Mouse (Mus musculus): Measurements from ENCODE around the gene Tcea2. TPM values are rescaled to one million over a fixed set of nuclear protein-coding genes. Genes with fewer than 3 reads are reported as not detected.

Tcea2 gene
- 21.5 TPM for polyA plus RNA-seq (2017; shearing (Covaris generic))

GRCm38 (mm10) chr2:181679951-181680715 is at the start of gene Tcea2:
Gene Tcea2, plus strand, starts transcription at chr2:181680310.

GRCm38 (mm10) chr2:181656734-181657133 is 23.4 kb upstream of the Tcea2 start, which contains the start of gene Gm29797:
Gene Gm29797, plus strand, starts transcription at chr2:181657034.

GRCm38 (mm10) chr2:181671326-181671725 is 8.8 kb upstream of the Tcea2 start, which contains the start of gene Sox18:
Gene Sox18, minus strand, starts transcription at chr2:181671640.

GRCm38 (mm10) chr2:181693339-181694280 is 13.5 kb downstream of the Tcea2 start, which contains the start of gene Rgs19:
Gene Rgs19, minus strand, starts transcription at chr2:181693977.

GRCm38 (mm10) chr2:181698241-181698640 is 18.1 kb downstream of the Tcea2 start, which contains the start of gene Lkaaear1:
Gene Lkaaear1, minus strand, starts transcription at chr2:181698442.

GRCm38 (mm10) chr2:181714903-181715326 is 34.8 kb downstream of the Tcea2 start, which contains the start of gene Oprl1:
Gene Oprl1, plus strand, starts transcription at chr2:181715016.

Other genes with a start within 250 kb of the Tcea2 start
- gene Zbtb46, start 220.9 kb upstream of the Tcea2 start, polyA plus RNA-seq (2017; shearing (Covaris generic)), result 16.9 TPM
- gene Abhd16b, start 187.1 kb upstream of the Tcea2 start, polyA plus RNA-seq (2017; shearing (Covaris generic)), result not detected
- gene Tpd52l2, start 183.2 kb upstream of the Tcea2 start, polyA plus RNA-seq (2017; shearing (Covaris generic)), result 90.8 TPM
- 138 TPM for gene Dnajc5, start 159.8 kb upstream of the Tcea2 start, polyA plus RNA-seq (2017; shearing (Covaris generic))
- 113 TPM for gene Uckl1, start 95.4 kb upstream of the Tcea2 start, polyA plus RNA-seq (2017; shearing (Covaris generic))
- 97.7 TPM for gene Prpf6, start 88.4 kb upstream of the Tcea2 start, polyA plus RNA-seq (2017; shearing (Covaris generic))
- gene Zfp512b, start 87.5 kb upstream of the Tcea2 start, polyA plus RNA-seq (2017; shearing (Covaris generic)), result 26.2 TPM
- 14.5 TPM for gene Samd10, start 81.1 kb upstream of the Tcea2 start, polyA plus RNA-seq (2017; shearing (Covaris generic))
- gene Gm29797, start 23.3 kb upstream of the Tcea2 start, polyA plus RNA-seq (2017; shearing (Covaris generic)), result not detected
- gene Sox18, start 8.7 kb upstream of the Tcea2 start, polyA plus RNA-seq (2017; shearing (Covaris generic)), result not detected
- gene Rgs19, start 13.7 kb downstream of the Tcea2 start, polyA plus RNA-seq (2017; shearing (Covaris generic)), result 102 TPM
- not detected for gene Lkaaear1, start 18.1 kb downstream of the Tcea2 start, polyA plus RNA-seq (2017; shearing (Covaris generic))
- gene Oprl1, start 34.7 kb downstream of the Tcea2 start, polyA plus RNA-seq (2017; shearing (Covaris generic)), result 0.12 TPM
- not detected for gene Myt1, start 83.0 kb downstream of the Tcea2 start, polyA plus RNA-seq (2017; shearing (Covaris generic))
- 60.8 TPM for gene Pcmtd2, start 157.5 kb downstream of the Tcea2 start, polyA plus RNA-seq (2017; shearing (Covaris generic))
- 17.6 TPM for gene Polr3k, start 184.0 kb downstream of the Tcea2 start, polyA plus RNA-seq (2017; shearing (Covaris generic))

Measured in effector memory CD4-positive, alpha-beta T cell, adult 5 months (primary cell).